Mouse (Mus musculus) hindbrain, embryonic 11.5 days (tissue): ENCODE measurements at regions not wholly inside any gene's neighbourhood (a gene's known extent, or its start where the extent isn't known, plus 50 kb on each side); places are given as distances from the start of the nearest gene placed in this dataset.

Source experiments
- ATAC-seq: fragments of 200-750 bp; cut with Nextera tagmentation; 2 replicates; pipeline ENCODE4 v1.8.0; 2017; ENCODE audit warnings: mild to moderate bottlenecking, moderate TSS enrichment, moderate library complexity; ENCODE audit not compliant: low FRiP score
- DNase-seq: peaks from one replicate; pipeline ENCODE4 v3.0.0-alpha.2; 2015; ENCODE audit warnings: low spot score
- H3K27ac ChIP-seq: fragments of 300-500 bp; sonication (generic); 2 replicates; pipeline ENCODE4 v1.5.1; 2014; ENCODE audit warnings: mild to moderate bottlenecking, low read depth, low read length
- H3K27me3 ChIP-seq: fragments of 300-500 bp; sonication (generic); 2 replicates; pipeline ENCODE4 v1.6.1; 2014; ENCODE audit warnings: mild to moderate bottlenecking, low read length, moderate library complexity, mixed read lengths; ENCODE audit not compliant: control insufficient read depth, insufficient read depth
- H3K36me3 ChIP-seq: fragments of 300-500 bp; sonication (generic); 2 replicates; pipeline ENCODE4 v1.6.1; 2014; ENCODE audit warnings: mild to moderate bottlenecking, low read length, moderate library complexity, mixed read lengths; ENCODE audit not compliant: control insufficient read depth, insufficient read depth
- H3K4me1 ChIP-seq: fragments of 300-500 bp; sonication (generic); replicated peaks from 2 replicates; pipeline ENCODE4 v1.6.1; 2014; ENCODE audit warnings: low read length, mixed read lengths; ENCODE audit not compliant: control insufficient read depth, insufficient read depth
- H3K4me2 ChIP-seq: fragments of 300-500 bp; sonication (generic); replicated peaks from 2 replicates; pipeline ENCODE4 v1.6.1; 2014; ENCODE audit warnings: mild to moderate bottlenecking, low read depth, low read length
- H3K4me3 ChIP-seq: fragments of 300-500 bp; sonication (generic); 2 replicates; pipeline ENCODE4 v1.5.1; 2014; ENCODE audit warnings: low read depth, low read length
- H3K9ac ChIP-seq: fragments of 300-500 bp; sonication (generic); 2 replicates; pipeline ENCODE4 v1.6.1; 2014; ENCODE audit warnings: low read depth, low read length
- H3K9me3 ChIP-seq: fragments of 300-500 bp; sonication (generic); 2 replicates; pipeline ENCODE4 v1.6.1; 2016; ENCODE audit warnings: low read length; ENCODE audit not compliant: control insufficient read depth
- WGBS: fragments of 180-500 bp; shearing (Covaris S2); extraction: QIAGEN DNeasy Blood & Tissue Kit; methylation state at CpG from one replicate; pipeline ENCODE4 v1.1.7; 2014; 5-methylcytosine and 5-hydroxymethylcytosine counted together

DNA sequence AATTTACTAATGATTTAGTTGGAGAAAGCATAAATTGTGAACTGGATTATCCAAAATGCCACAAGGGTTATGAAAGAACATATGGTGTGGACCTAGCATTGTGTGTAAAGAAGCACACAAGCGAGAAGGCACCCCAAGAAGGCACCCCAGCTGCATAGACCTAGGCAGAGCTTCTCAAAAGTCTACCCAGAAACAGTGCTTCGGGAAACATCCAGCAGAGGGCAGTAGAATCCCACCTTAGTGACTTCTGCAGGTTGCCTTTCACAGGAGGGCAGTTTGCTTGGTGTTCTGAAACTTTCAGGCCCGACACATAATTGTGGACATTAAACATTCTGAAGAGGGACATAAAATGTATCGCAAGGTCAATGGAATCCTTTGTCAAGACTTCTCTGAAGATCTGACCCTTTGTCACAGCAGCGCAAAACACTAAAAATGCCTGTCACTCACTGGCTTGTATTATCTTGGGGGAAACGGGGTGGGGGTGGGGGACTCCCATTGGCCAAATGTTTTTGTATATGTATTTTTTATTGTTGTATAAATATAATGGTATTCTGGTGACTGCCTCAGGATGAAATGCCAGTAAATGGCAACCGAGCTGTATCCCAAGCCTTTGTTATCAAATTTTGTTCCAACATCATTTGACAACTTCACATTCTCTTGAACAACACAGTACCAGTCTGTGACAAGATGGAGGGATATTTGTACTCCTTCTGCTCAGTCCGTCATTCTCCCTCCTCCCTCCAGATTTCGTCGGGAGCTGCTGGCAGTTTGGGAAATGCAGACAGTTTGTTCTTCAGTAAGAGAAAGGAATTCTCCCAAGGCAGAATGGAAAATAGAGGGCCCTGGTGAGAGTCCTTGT, 156.4 kb upstream of the Frg1 start:
- WGBS = 48% methylated on average over 10 of the region's 10 CpGs
- Histone ChIP-seq H3K27me3 (no peaks in the 10 kb centered on the region), H3K9ac (no peak overlapping the region), H3K27ac (no peak overlapping the region), H3K4me3 (no peak overlapping the region), H3K9me3 (no peaks in the 10 kb centered on the region), H3K4me1 (no peaks in the 10 kb centered on the region), H3K36me3 (no peaks in the 10 kb centered on the region), H3K4me2 (no peak overlapping the region)
- ATAC-seq = peak; percentile 76
- DNase-seq = peak; percentile 88

DNA sequence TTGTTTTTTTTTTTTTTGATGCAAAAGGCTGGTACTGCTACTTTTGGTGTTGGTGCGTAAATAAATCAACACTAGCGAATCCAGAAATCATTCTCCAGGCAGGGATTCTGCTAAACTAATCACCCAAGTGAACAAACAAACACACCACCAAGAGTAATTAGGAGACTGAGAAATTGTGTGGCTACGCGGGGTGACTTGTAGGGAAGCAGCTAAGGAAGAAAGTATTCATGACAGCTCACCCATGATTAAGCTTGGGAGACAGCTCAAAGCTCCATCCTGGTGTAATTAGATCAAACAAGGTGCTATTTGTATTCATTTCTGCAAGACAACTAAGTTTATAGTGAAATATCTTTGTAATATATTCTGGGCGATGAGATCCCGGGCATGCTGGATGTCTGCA, 153.7 kb upstream of the Frg1 start:
- ATAC-seq = no peak
- H3K9me3 ChIP-seq = no peaks in the 10 kb centered on the region
- H3K4me3 ChIP-seq = no peak overlapping the region
- no peaks in the 10 kb centered on the region for H3K36me3 ChIP-seq
- no peak overlapping the region for H3K27ac ChIP-seq
- H3K27me3 ChIP-seq = no peaks in the 10 kb centered on the region
- no peak for DNase-seq
- WGBS = 89% methylated on average over 6 of the region's 6 CpGs
- no peaks in the 10 kb centered on the region for H3K4me1 ChIP-seq
- no peak overlapping the region for H3K4me2 ChIP-seq
- H3K9ac ChIP-seq = no peak overlapping the region

DNA sequence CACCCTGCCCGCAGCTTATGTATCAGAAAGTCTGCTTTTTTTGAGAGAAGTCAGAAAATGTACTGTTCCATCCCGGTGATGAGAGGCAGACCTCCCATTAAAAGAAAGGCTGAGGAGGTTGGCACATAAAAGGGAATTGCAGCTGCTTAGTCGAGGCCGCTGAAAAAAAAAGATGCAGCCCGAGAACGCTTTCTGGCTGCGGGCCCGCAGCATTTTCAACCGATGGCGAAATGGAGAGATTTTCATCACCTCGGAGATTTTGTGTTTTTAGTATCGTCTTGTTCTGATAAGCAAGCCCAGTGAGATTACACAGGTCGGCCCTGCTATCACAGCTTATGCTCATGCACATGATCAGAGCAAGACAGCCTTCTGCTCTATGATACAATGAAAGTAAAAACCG, 145.1 kb upstream of the Frg1 start:
- H3K36me3 ChIP-seq = no peaks in the 10 kb centered on the region
- H3K4me1 ChIP-seq = no peaks in the 10 kb centered on the region
- no peaks in the 10 kb centered on the region for H3K27me3 ChIP-seq
- no peak for ATAC-seq
- no peak for DNase-seq
- H3K27ac ChIP-seq = no peak overlapping the region
- no peak overlapping the region for H3K9ac ChIP-seq
- no peaks in the 10 kb centered on the region for H3K9me3 ChIP-seq
- WGBS = 95% methylated on average over 14 of the region's 14 CpGs
- H3K4me3 ChIP-seq = no peak overlapping the region
- H3K4me2 ChIP-seq = no peak overlapping the region

DNA sequence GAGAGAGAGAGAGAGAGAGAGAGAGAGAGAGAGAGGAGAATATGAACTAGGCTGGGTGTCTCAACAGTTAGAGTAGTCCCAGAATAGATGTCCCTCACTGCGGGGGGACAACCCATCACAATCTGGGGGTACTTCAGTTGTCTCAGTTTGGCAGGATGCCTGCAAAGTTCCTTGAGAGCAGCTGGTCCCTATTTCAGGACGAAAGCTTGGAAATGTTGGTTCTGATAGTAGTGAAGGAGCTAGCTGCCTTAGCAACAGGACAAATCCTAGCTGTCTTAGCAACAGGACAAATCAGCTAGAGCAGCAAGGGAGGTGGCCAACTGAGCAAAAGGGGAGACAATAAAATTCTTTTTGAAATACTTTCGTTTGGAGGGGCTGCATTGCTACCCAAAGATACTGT, 139.9 kb upstream of the Frg1 start:
- Histone ChIP-seq H3K9ac (no peak overlapping the region), H3K27ac (no peak overlapping the region), H3K4me3 (no peak overlapping the region), H3K4me1 (no peaks in the 10 kb centered on the region), H3K9me3 (no peaks in the 10 kb centered on the region), H3K27me3 (no peaks in the 10 kb centered on the region), H3K4me2 (no peak overlapping the region), H3K36me3 (no peaks in the 10 kb centered on the region)
- ATAC-seq (no peak), DNase-seq (no peak)
- 81% methylated on average over 3 of the region's 3 CpGs for whole genome bisulfite sequencing

DNA sequence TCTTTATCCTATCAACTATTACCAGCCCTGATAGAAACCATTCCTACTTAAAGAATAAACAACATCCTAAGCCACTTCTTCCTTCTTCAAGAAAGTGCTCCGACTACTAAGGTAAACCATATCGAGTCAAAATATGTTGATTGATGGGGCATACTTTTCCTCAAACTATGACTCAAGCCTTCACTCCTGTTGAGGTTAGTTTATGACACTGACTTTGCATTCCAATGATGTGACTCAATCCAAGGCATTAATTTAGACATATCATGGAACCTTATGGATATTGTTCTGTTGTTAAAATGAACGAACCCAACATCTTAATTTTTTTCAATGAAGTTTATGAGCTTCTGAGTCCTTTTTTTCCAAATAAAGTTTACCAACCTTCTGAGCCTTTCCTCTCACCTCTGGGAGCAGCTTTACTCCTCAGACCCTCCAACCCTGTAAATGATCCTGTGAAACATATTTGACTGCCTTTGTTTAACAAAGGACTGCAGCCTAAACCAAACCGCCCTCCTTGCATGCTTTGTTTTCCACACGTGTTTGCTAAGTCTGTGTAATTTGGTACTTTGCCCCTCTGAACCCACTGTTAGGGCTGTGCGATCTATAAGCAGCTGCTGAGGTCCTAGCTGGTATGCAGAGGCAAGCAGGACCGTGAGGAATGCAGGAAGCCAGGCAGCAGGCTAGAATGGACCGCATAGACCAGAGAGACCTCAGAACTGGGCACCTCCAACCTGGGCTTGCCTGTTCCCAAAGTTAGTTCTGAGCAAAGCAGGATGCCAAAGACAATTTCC, 136.1 kb upstream of the Frg1 start:
- Histone ChIP-seq H3K27ac (no peak overlapping the region), H3K4me1 (no peaks in the 10 kb centered on the region), H3K4me3 (no peak overlapping the region), H3K36me3 (no peaks in the 10 kb centered on the region), H3K9me3 (no peaks in the 10 kb centered on the region), H3K27me3 (no peaks in the 10 kb centered on the region), H3K9ac (no peak overlapping the region), H3K4me2 (no peak overlapping the region)
- DNase-seq (no peak), ATAC-seq (no peak)
- 71% methylated on average over 8 of the region's 8 CpGs for WGBS

DNA sequence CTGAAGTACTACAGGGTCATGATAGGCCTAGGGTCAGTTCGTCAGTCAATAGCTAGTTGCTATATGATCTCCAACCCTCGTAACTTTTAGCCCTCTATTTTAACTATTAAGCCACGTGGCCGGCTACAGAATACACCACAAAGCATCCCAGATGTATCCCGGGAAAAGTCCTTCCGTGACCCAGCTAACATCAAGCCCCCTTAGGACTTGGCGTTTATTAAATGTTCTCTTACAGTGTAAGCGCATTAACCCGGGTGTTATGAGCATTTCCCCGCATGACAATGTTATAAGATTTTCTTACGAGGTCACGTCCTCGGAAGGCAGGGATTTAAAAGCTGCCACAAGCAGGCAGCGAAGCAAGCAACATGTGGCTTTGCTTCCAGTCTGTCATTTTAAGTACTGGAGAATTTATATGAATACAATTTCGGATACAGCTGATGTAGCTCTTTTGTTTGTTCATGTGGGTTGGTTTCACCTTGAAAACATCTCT, 135.1 kb upstream of the Frg1 start:
- no peak for ATAC-seq
- Histone ChIP-seq H3K4me1 (no peaks in the 10 kb centered on the region), H3K4me2 (no peak overlapping the region), H3K27ac (no peak overlapping the region), H3K4me3 (no peak overlapping the region), H3K9ac (no peak overlapping the region), H3K27me3 (no peaks in the 10 kb centered on the region), H3K9me3 (no peaks in the 10 kb centered on the region), H3K36me3 (no peaks in the 10 kb centered on the region)
- no peak for DNase-seq
- WGBS = 71% methylated on average over 15 of the region's 15 CpGs

DNA sequence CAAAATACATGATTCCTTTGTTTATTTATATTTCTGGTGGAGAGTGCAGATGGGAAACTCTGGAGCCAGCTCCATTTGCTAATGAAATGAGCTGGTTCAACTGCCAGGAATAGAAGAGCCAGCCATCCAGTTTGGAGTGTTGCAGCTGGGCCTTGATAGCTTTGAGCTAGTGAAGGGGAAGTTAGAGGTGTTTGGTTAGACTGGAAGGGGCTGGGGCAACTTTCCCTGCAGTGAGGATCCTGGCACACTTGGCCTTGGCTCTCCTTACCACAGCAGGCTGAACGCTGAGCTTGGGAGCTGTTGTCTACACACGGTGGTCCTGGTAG, 133.2 kb upstream of the Frg1 start:
- H3K4me1 ChIP-seq = no peaks in the 10 kb centered on the region
- ATAC-seq (no peak), DNase-seq (no peak)
- H3K4me3 ChIP-seq = no peak overlapping the region
- H3K27ac ChIP-seq = no peak overlapping the region
- H3K9me3 ChIP-seq = no peaks in the 10 kb centered on the region
- H3K27me3 ChIP-seq = no peaks in the 10 kb centered on the region
- no peak overlapping the region for H3K9ac ChIP-seq
- no peaks in the 10 kb centered on the region for H3K36me3 ChIP-seq
- H3K4me2 ChIP-seq = no peak overlapping the region
- 96% methylated on average over 2 of the region's 2 CpGs for WGBS

DNA sequence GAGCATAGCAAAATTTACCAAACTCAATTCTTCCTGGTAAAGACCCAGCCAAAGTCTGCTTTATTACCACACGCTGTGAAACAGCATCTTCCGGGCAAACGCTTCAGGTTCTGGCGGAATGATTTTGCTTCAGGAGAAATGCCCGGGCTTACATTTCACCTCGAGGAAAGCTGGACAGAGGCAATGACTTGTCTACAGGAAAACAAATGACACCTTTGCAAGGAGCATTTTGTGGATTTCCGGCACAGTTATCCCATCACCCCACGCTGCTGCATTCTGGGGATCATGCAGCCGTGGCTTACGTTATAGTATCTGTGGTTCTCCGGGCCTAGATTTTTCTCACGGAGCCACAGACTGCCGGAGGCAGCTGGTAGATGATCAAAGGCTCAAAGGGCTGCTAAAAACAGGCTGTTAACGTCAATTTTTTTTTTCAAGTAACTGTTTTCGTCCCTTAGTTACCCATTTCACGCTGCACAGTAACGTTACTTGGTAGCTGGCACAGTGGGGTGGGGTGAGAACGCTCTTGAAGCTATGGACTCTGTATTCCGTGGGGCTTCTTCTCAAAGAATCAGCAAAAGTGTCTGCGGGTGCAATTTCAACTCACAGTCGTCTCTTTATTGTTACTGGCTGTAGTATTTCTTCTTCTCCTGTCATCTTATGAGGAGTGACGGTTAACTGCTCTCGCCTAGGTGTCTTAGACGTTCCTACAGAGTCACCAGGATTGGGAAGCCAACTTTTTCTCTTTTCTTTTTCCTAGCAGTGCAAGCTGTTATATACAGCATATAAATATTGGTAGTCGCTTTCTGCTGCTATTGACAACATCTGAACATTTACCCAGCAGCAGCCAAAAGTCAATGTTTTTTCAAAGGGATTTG, 132.6 kb upstream of the Frg1 start:
- Histone ChIP-seq H3K36me3 (no peaks in the 10 kb centered on the region), H3K27ac (no peak overlapping the region), H3K4me2 (no peak overlapping the region), H3K4me1 (no peaks in the 10 kb centered on the region), H3K9ac (no peak overlapping the region), H3K27me3 (no peaks in the 10 kb centered on the region), H3K9me3 (no peaks in the 10 kb centered on the region), H3K4me3 (no peak overlapping the region)
- 80% methylated on average over 25 of the region's 25 CpGs for WGBS
- DNase-seq (no peak), ATAC-seq (no peak)
